Mouse (Mus musculus): ENCODE data around the gene Gm10300. TPM values are rescaled to one million over a fixed set of nuclear protein-coding genes. Genes with fewer than 3 reads are reported as not detected.

Gm10300 gene
- polyA plus RNA-seq, 1 experiment from 2014 or later, result not detected

DNA sequence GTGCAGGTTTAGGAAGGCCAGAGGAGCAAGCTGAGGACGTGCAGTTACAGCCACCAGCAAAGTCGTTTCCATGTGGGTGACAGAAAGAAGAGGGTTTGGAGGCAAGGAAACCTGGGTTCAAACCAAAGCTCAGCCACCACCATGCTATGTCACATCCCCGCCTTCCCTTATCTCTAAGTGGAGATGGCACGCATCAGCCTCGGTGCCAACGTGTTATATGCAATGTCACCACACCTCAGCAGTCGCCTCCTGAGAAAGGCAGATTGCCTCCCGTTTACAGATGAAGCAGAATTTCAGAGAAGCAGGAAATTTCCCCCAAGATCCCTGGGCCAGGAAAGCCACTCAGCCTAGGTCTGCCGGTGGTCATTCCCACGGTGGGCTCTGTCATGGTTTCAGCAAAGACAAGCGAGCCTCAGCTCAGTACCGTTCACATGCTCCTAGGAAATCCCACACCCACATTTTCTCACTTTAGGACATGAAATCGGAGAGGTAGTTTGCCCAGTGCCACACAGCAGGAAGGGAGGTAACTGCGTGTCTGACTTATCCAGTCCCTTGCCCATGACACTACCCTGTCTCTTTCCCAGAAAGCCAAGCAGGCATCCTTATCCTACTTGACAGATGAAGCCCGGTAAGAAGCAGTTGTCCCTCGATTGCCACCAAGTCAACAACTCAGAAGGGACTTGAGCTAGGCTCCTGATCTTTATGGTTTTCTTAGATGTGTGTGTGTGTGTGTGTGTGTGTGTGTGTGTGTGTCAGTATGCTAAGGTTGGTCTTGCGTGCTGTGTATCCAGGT, 14.3 kb upstream of the Gm10300 start:
- 76% methylated on average over 17 of the region's 17 CpGs for WGBS
- no peaks in the 10 kb centered on the region for H3K27me3 ChIP-seq
- ATAC-seq (ENCODE audit: low FRiP score, low read depth), result no peak

GRCm38 (mm10) chr4:132062289-132062688, 12.2 kb upstream of the Gm10300 start:
- no peak for ATAC-seq (ENCODE audit: low FRiP score, low read depth)
- Histone ChIP-seq H3K4me3 (no peak overlapping the region), H3K9me3 (no peaks in the 10 kb centered on the region), H3K27me3 (no peaks in the 10 kb centered on the region), H3K27ac (replicated peaks) (no peak overlapping the region), H3K36me3 (no peaks in the 10 kb centered on the region), H3K9ac (no peak overlapping the region), H3K4me1 (replicated peaks) (peaks cover 8% of the 10 kb centered on the region), H3K4me2 (no peak overlapping the region)
- WGBS, result 76% methylated on average over 8 of the region's 8 CpGs

More for the DNA sequence above, 14.3 kb upstream of the Gm10300 start:
- no peaks in the 10 kb centered on the region for H3K4me1 ChIP-seq (replicated peaks)
- H3K27ac ChIP-seq (replicated peaks), result no peak overlapping the region
- H3K9ac ChIP-seq, result no peak overlapping the region
- no peaks in the 10 kb centered on the region for H3K36me3 ChIP-seq
- H3K9me3 ChIP-seq, result no peaks in the 10 kb centered on the region
- no peak overlapping the region for H3K4me3 ChIP-seq
- H3K4me2 ChIP-seq, result no peak overlapping the region

DNA sequence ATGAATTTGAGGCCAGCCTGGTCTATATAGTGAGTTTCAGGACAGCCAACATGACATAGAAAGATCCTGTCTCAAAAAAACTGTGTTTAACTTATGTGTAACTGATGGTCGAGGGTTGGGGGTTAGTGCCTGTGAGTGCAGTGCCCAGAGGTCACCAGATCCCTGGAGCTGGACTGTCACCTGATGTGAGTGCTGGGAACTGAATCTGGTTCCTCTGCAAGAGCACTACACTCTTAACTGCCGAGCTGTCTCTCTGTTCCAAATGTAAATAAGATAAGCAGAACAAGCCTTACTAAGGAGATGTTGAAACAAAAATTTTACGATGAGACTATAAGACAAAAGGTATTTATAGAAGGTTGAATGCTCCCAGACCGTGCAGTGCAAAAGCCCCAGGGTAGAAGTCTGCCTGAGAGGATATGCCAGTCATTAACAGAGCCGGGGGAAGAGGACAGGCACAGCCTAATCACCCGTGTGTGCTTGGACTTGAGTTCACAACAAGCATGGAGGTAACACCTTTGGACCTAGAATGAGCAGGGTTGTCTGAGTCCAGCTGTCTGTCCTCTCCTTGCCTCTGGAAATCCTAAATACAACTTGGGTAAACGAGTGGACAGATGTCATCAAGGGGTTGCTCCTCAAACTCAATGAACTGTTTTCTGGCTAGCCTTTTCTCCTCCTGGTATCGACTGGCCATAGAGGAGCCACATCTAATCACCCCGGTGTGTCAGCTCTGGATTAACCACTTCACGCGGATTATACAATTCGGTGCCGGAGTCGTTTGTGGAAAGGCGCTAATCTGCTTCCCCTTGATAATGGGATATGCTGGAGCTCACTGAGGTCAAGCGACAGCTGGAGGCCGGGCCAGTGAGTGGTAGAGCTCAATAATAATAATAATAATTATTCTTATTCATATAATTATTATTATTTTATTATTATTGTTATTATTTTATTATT, 11.3 kb upstream of the Gm10300 start:
- H3K9ac ChIP-seq, result no peak overlapping the region
- H3K4me2 ChIP-seq, result no peak overlapping the region
- no peak for ATAC-seq (ENCODE audit: low FRiP score, low read depth)
- H3K4me3 ChIP-seq, result no peak overlapping the region
- H3K36me3 ChIP-seq, result no peaks in the 10 kb centered on the region
- no peaks in the 10 kb centered on the region for H3K27me3 ChIP-seq
- 80% methylated on average over 17 of the region's 17 CpGs for WGBS
- H3K4me1 ChIP-seq (replicated peaks), result peaks cover 8% of the 10 kb centered on the region
- H3K27ac ChIP-seq (replicated peaks), result no peak overlapping the region
- no peaks in the 10 kb centered on the region for H3K9me3 ChIP-seq

- no peak for ATAC-seq (ENCODE audit: low FRiP score, low read depth)
- H3K4me3 ChIP-seq, result no peak overlapping the region
- no peaks in the 10 kb centered on the region for H3K36me3 ChIP-seq
- H3K4me2 ChIP-seq, result no peak overlapping the region
- 93% methylated on average over 5 of the region's 5 CpGs for WGBS
- no peak overlapping the region for H3K27ac ChIP-seq (replicated peaks)
- no peak overlapping the region for H3K9ac ChIP-seq
- no peaks in the 10 kb centered on the region for H3K27me3 ChIP-seq
- no peaks in the 10 kb centered on the region for H3K9me3 ChIP-seq
- peaks cover 8% of the 10 kb centered on the region for H3K4me1 ChIP-seq (replicated peaks)
These were observed 9.9 kb upstream of the Gm10300 start for GRCm38 (mm10) chr4:132064550-132064949.

DNA sequence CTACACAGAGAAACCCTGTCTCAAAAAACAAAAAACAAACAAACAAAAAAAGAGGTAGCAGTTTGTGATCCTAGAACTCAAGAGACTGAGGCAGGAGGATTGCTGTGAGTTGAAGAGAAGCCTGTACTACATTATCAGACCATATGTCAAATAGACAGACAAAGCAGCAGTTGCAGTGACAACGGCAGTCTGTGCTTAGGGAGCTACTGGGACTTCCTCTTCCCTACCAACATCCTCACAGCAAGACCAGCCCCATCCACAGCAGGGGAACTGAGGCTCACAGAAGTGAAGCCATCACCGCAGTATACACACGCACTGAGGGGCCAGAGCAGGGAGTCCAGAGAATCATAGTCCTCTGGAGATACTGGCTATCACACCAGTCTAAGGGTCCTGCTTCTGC, 8.9 kb upstream of the Gm10300 start:
- no peak overlapping the region for H3K4me3 ChIP-seq
- H3K9ac ChIP-seq, result no peak overlapping the region
- ATAC-seq (ENCODE audit: low FRiP score, low read depth), result no peak
- H3K9me3 ChIP-seq, result no peaks in the 10 kb centered on the region
- no peak overlapping the region for H3K4me2 ChIP-seq
- H3K27me3 ChIP-seq, result no peaks in the 10 kb centered on the region
- WGBS, result 62% methylated on average over 3 of the region's 3 CpGs
- no peak overlapping the region for H3K27ac ChIP-seq (replicated peaks)
- H3K4me1 ChIP-seq (replicated peaks), result peaks cover 8% of the 10 kb centered on the region
- H3K36me3 ChIP-seq, result no peaks in the 10 kb centered on the region

GRCm38 (mm10) chr4:132066101-132066773, 8.3 kb upstream of the Gm10300 start:
- H3K9ac ChIP-seq, result no peak overlapping the region
- ATAC-seq (ENCODE audit: low FRiP score, low read depth), result no peak
- H3K27me3 ChIP-seq, result no peaks in the 10 kb centered on the region
- H3K4me1 ChIP-seq (replicated peaks), result peaks cover 8% of the 10 kb centered on the region
- 60% methylated on average over 10 of the region's 10 CpGs for WGBS
- no peaks in the 10 kb centered on the region for H3K9me3 ChIP-seq
- no peak overlapping the region for H3K4me2 ChIP-seq
- no peaks in the 10 kb centered on the region for H3K36me3 ChIP-seq
- no peak overlapping the region for H3K4me3 ChIP-seq
- H3K27ac ChIP-seq (replicated peaks), result no peak overlapping the region

DNA sequence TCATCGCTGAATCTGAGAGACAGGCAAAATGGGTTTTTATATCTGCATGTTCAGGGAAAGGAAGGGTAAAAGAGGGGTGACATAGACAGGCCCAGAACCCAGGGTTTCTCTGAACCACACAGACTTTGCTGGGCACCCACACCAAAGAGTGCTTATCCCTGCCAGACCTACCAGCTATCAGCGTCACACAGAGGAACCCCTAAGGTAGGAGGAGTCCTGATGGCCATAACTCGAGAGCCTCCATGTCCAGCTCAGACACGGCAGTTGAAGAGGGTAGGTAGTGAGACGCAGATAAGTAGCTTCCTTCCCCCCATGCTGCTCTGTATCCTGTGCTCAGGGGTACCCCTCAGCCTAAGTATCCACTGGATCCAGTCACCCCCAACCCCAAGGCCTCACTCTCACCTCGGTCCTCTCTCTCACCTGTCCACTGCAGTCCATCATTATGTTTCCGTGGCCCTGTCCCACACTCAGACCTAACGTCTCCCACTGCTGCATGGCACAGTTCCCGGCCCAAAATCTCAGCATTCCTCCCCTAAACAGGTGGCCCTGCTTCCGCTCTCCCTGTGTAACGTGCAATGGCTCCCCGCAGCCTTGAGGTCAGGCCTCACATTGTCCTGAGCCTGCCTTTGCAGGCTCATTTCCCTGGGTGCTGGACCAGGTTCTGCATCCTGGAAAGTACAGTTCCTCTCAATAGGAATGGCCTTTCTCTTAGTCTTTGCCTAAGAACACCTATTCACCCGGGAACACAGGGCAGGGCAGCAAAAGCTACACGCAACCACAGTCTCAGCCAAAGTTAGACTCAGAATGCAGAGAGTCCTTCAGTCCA, 7.2 kb upstream of the Gm10300 start:
- H3K27me3 ChIP-seq, result no peaks in the 10 kb centered on the region
- no peak overlapping the region for H3K27ac ChIP-seq (replicated peaks)
- H3K4me3 ChIP-seq, result no peak overlapping the region
- ATAC-seq (ENCODE audit: low FRiP score, low read depth), result no peak
- no peaks in the 10 kb centered on the region for H3K9me3 ChIP-seq
- H3K36me3 ChIP-seq, result no peaks in the 10 kb centered on the region
- H3K4me1 ChIP-seq (replicated peaks), result peaks cover 8% of the 10 kb centered on the region
- no peak overlapping the region for H3K9ac ChIP-seq
- no peak overlapping the region for H3K4me2 ChIP-seq
- 90% methylated on average over 14 of the region's 14 CpGs for WGBS

- Histone ChIP-seq H3K36me3 (no peaks in the 10 kb centered on the region), H3K4me3 (no peak overlapping the region), H3K4me1 (replicated peaks) (peaks cover 8% of the 10 kb centered on the region), H3K27me3 (0 out of 2 replicates have a peak, but pooled peaks cover 3% of the 10 kb centered on the region), H3K9me3 (no peaks in the 10 kb centered on the region), H3K4me2 (no peak overlapping the region), H3K9ac (no peak overlapping the region), H3K27ac (replicated peaks) (no peak overlapping the region)
- 73% methylated on average over 2 of the region's 2 CpGs for WGBS
- no peak for ATAC-seq (ENCODE audit: low FRiP score, low read depth)
These were observed 6.6 kb upstream of the Gm10300 start for GRCm38 (mm10) chr4:132067938-132068235.

DNA sequence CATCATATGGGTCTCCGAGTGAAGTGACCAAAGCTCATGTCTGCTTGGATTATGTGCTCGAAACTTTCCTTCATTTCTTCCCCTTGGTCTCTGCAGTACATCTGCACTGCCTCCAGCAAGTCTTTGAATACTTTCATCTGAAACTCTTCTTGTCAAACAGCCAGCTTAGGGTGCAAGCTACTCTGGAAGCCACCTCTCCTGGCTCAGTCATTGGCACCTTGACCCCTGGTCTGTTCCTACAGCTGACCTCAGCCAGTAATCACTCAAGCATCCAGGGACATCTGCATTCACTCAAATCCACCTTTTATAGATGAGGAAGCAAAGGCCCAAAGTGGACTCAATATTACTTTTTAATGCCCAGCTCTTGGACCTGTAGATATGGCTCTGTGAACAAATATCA, 2.8 kb upstream of the Gm10300 start:
- H3K9me3 ChIP-seq, result no peaks in the 10 kb centered on the region
- H3K9ac ChIP-seq, result no peak overlapping the region

GRCm38 (mm10) chr4:132072156-132072555, 2.3 kb upstream of the Gm10300 start:
- H3K27me3 ChIP-seq, result peaks cover 11% of the 10 kb centered on the region; the same call in 1 of the 2 replicates
- ATAC-seq (ENCODE audit: low FRiP score, low read depth), result no peak
- 64% methylated on average over 3 of the region's 3 CpGs for WGBS

More for the DNA sequence above, 2.8 kb upstream of the Gm10300 start:
- H3K4me2 ChIP-seq, result no peak overlapping the region
- peaks cover 13% of the 10 kb centered on the region for H3K4me1 ChIP-seq (replicated peaks)
- WGBS, result 89% methylated on average over 2 of the region's 2 CpGs
- H3K36me3 ChIP-seq, result no peaks in the 10 kb centered on the region
- H3K4me3 ChIP-seq, result no peak overlapping the region
- peaks cover 11% of the 10 kb centered on the region; the same call in 1 of the 2 replicates for H3K27me3 ChIP-seq
- no peak overlapping the region for H3K27ac ChIP-seq (replicated peaks)
- no peak for ATAC-seq (ENCODE audit: low FRiP score, low read depth)

DNA sequence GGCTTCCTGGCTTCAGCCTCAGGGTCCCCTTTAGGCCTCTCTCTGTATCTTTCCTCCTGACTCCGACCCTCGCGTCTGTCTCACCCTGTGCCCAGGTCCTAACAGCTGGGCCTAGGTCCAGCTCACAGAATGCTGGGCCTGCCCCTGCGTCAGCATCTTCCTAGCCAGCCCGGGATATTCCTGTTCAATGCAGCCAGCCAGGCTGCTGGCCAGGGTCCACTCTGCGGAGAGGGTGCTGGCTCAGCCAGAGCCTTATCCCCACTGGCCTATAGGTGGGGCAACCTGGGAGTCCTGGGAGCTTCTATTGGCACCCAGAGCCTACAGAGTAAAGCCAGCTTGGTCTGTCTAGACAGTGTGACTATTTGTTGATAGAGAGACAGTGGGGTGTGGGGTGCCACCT, 1.6 kb upstream of the Gm10300 start:
- H3K9ac ChIP-seq, result no peak overlapping the region
- H3K4me2 ChIP-seq, result no peak overlapping the region
- WGBS, result 64% methylated on average over 6 of the region's 6 CpGs
- H3K27ac ChIP-seq (replicated peaks), result no peak overlapping the region
- peaks cover 11% of the 10 kb centered on the region; the same call in 1 of the 2 replicates for H3K27me3 ChIP-seq
- H3K9me3 ChIP-seq, result no peaks in the 10 kb centered on the region
- ATAC-seq (ENCODE audit: low FRiP score, low read depth), result no peak
- H3K36me3 ChIP-seq, result no peaks in the 10 kb centered on the region
- peaks cover 13% of the 10 kb centered on the region for H3K4me1 ChIP-seq (replicated peaks)
- no peak overlapping the region for H3K4me3 ChIP-seq

More at GRCm38 (mm10) chr4:132072156-132072555, 2.3 kb upstream of the Gm10300 start:
- Histone ChIP-seq H3K36me3 (no peaks in the 10 kb centered on the region), H3K27ac (replicated peaks) (no peak overlapping the region), H3K9me3 (no peaks in the 10 kb centered on the region), H3K9ac (no peak overlapping the region), H3K4me3 (no peak overlapping the region), H3K4me2 (no peak overlapping the region), H3K4me1 (replicated peaks) (peaks cover 13% of the 10 kb centered on the region)
